Mouse (Mus musculus): Measurements from ENCODE around the gene Zbtb20. TPM values are rescaled to one million over a fixed set of nuclear protein-coding genes. Genes with fewer than 3 reads are reported as not detected.
A peak's percentile ranks its signal among the peaks of the same experiment; 100 is the strongest.

Zbtb20 gene
- polyA plus RNA-seq, 1 experiment from 2014 or later = 35.1 TPM

GRCm38 (mm10) chr16:43505314-43505950, 629.8 kb downstream of the Zbtb20 start:
- Histone ChIP-seq H3K27me3 (ENCODE audit: control insufficient read depth, insufficient read depth, low read length) (no peaks in the 10 kb centered on the region), H3K9me3 (ENCODE audit: control insufficient read depth, low read depth, low read length) (no peaks in the 10 kb centered on the region), H3K36me3 (ENCODE audit: control insufficient read depth, insufficient read depth, low read length) (no peaks in the 10 kb centered on the region), H3K4me1 (ENCODE audit: control insufficient read depth, insufficient read depth, low read length) (peaks cover 3% of the 10 kb centered on the region; the same call in 1 of the 2 replicates), H3K4me2 (replicated peaks; ENCODE audit: low read depth, low read length) (no peak overlapping the region), H3K9ac (replicated peaks; ENCODE audit: low read depth, low read length) (no peak overlapping the region), H3K27ac (ENCODE audit: low read length) (no peak overlapping the region), H3K4me3 (ENCODE audit: low read depth, low read length) (no peak overlapping the region)
- no peak for ATAC-seq (ENCODE audit: insufficient number of reproducible peaks, insufficient read depth, low FRiP score, low read depth)
- 49% methylated on average over 9 of the region's 9 CpGs for WGBS

GRCm38 (mm10) chr16:43506189-43506751, 630.6 kb downstream of the Zbtb20 start:
- ATAC-seq (ENCODE audit: insufficient number of reproducible peaks, insufficient read depth, low FRiP score, low read depth) = no peak

GRCm38 (mm10) chr16:43506771-43507405, 631.2 kb downstream of the Zbtb20 start:
- WGBS = 37% methylated on average over 10 of the region's 10 CpGs
- Histone ChIP-seq H3K27me3 (ENCODE audit: control insufficient read depth, insufficient read depth, low read length) (no peaks in the 10 kb centered on the region), H3K36me3 (ENCODE audit: control insufficient read depth, insufficient read depth, low read length) (no peaks in the 10 kb centered on the region), H3K27ac (ENCODE audit: low read length) (no peak overlapping the region), H3K4me2 (replicated peaks; ENCODE audit: low read depth, low read length) (peak overlapping the region; percentile 26; the same call in 1 of the 2 replicates), H3K9ac (replicated peaks; ENCODE audit: low read depth, low read length) (no peak overlapping the region), H3K4me1 (ENCODE audit: control insufficient read depth, insufficient read depth, low read length) (peaks cover 3% of the 10 kb centered on the region; the same call in 1 of the 2 replicates), H3K4me3 (ENCODE audit: low read depth, low read length) (no peak overlapping the region), H3K9me3 (ENCODE audit: control insufficient read depth, low read depth, low read length) (no peaks in the 10 kb centered on the region)
- ATAC-seq (ENCODE audit: insufficient number of reproducible peaks, insufficient read depth, low FRiP score, low read depth) = no peak

More at GRCm38 (mm10) chr16:43506189-43506751, 630.6 kb downstream of the Zbtb20 start:
- Histone ChIP-seq H3K4me2 (replicated peaks; ENCODE audit: low read depth, low read length) (peak overlapping the region; percentile 25; the same call in 1 of the 2 replicates), H3K36me3 (ENCODE audit: control insufficient read depth, insufficient read depth, low read length) (no peaks in the 10 kb centered on the region), H3K27me3 (ENCODE audit: control insufficient read depth, insufficient read depth, low read length) (no peaks in the 10 kb centered on the region), H3K9me3 (ENCODE audit: control insufficient read depth, low read depth, low read length) (no peaks in the 10 kb centered on the region), H3K4me1 (ENCODE audit: control insufficient read depth, insufficient read depth, low read length) (peaks cover 3% of the 10 kb centered on the region; the same call in 1 of the 2 replicates), H3K9ac (replicated peaks; ENCODE audit: low read depth, low read length) (no peak overlapping the region), H3K27ac (ENCODE audit: low read length) (0 out of 2 replicates have a peak overlapping the region, but pooled peaks have one; percentile 29), H3K4me3 (ENCODE audit: low read depth, low read length) (no peak overlapping the region)
- WGBS = 28% methylated on average over 9 of the region's 9 CpGs

GRCm38 (mm10) chr16:43508166-43508998, 632.7 kb downstream of the Zbtb20 start:
- 73% methylated on average over 9 of the region's 9 CpGs for WGBS

DNA sequence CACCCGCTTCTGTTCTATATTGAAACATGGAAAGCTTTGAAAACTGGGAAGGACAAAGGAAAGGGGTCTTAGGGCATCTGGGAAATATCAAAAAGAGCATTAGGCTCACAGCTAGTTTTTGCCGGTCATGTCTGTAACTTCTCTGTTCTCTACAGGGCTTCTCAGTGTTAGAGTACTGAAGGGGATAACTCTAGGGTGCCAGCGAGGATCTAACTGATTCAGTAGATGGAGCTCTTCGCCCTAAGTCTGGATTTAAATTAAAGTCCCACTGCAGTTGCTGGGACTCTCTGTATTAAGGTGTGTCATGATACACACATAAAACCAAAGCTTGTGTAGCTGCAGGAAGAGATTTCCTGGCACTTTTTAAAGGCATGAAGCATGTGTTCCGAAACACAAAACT, 634.8 kb downstream of the Zbtb20 start:
- Histone ChIP-seq H3K4me2 (replicated peaks; ENCODE audit: low read depth, low read length) (no peak overlapping the region), H3K4me1 (ENCODE audit: control insufficient read depth, insufficient read depth, low read length) (no peaks in the 10 kb centered on the region; the same call in 1 of the 2 replicates), H3K27ac (ENCODE audit: low read length) (no peak overlapping the region), H3K36me3 (ENCODE audit: control insufficient read depth, insufficient read depth, low read length) (no peaks in the 10 kb centered on the region), H3K4me3 (ENCODE audit: low read depth, low read length) (no peak overlapping the region), H3K9me3 (ENCODE audit: control insufficient read depth, low read depth, low read length) (no peaks in the 10 kb centered on the region), H3K9ac (replicated peaks; ENCODE audit: low read depth, low read length) (no peak overlapping the region), H3K27me3 (ENCODE audit: control insufficient read depth, insufficient read depth, low read length) (no peaks in the 10 kb centered on the region)
- WGBS = 61% methylated on average over 5 of the region's 5 CpGs
- ATAC-seq (ENCODE audit: insufficient number of reproducible peaks, insufficient read depth, low FRiP score, low read depth) = no peak

More at GRCm38 (mm10) chr16:43508166-43508998, 632.7 kb downstream of the Zbtb20 start:
- H3K4me1 ChIP-seq (ENCODE audit: control insufficient read depth, insufficient read depth, low read length) = peaks cover 3% of the 10 kb centered on the region; the same call in 1 of the 2 replicates
- no peak overlapping the region for H3K4me2 ChIP-seq (replicated peaks; ENCODE audit: low read depth, low read length)
- no peak for ATAC-seq (ENCODE audit: insufficient number of reproducible peaks, insufficient read depth, low FRiP score, low read depth)
- H3K9me3 ChIP-seq (ENCODE audit: control insufficient read depth, low read depth, low read length) = no peaks in the 10 kb centered on the region
- no peak overlapping the region for H3K27ac ChIP-seq (ENCODE audit: low read length)
- no peak overlapping the region for H3K9ac ChIP-seq (replicated peaks; ENCODE audit: low read depth, low read length)
- no peak overlapping the region for H3K4me3 ChIP-seq (ENCODE audit: low read depth, low read length)
- H3K27me3 ChIP-seq (ENCODE audit: control insufficient read depth, insufficient read depth, low read length) = no peaks in the 10 kb centered on the region
- H3K36me3 ChIP-seq (ENCODE audit: control insufficient read depth, insufficient read depth, low read length) = no peaks in the 10 kb centered on the region

- WGBS = 67% methylated on average over 4 of the region's 4 CpGs
- Histone ChIP-seq H3K9ac (replicated peaks; ENCODE audit: low read depth, low read length) (no peak overlapping the region), H3K4me1 (ENCODE audit: control insufficient read depth, insufficient read depth, low read length) (no peaks in the 10 kb centered on the region), H3K36me3 (ENCODE audit: control insufficient read depth, insufficient read depth, low read length) (no peaks in the 10 kb centered on the region), H3K4me3 (ENCODE audit: low read depth, low read length) (no peak overlapping the region), H3K4me2 (replicated peaks; ENCODE audit: low read depth, low read length) (no peak overlapping the region), H3K27ac (ENCODE audit: low read length) (no peak overlapping the region), H3K27me3 (ENCODE audit: control insufficient read depth, insufficient read depth, low read length) (no peaks in the 10 kb centered on the region), H3K9me3 (ENCODE audit: control insufficient read depth, low read depth, low read length) (no peaks in the 10 kb centered on the region)
- ATAC-seq (ENCODE audit: insufficient number of reproducible peaks, insufficient read depth, low FRiP score, low read depth) = no peak
Measured at GRCm38 (mm10) chr16:43511531-43511930, 635.9 kb downstream of the Zbtb20 start.

DNA sequence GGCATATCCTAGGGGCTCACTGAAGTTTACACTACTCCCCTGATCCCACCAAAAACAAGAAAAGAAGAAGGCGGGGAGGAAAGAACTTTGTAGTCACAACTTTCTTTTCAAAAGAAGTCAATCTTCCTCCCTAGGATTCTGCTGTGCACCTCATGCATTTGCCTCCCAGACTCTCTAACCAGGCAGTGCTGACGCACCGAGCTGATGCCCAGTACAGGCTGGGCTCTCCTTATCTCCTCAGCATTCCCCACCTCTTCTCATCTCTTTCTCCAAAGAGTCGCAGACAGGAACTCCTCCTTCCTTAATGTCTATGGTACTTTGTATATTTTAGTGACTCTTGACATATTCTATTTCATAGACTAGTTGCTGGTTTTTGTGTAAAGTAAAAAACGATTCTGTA, 638.3 kb downstream of the Zbtb20 start:
- Histone ChIP-seq H3K4me2 (replicated peaks; ENCODE audit: low read depth, low read length) (no peak overlapping the region), H3K36me3 (ENCODE audit: control insufficient read depth, insufficient read depth, low read length) (no peaks in the 10 kb centered on the region), H3K27me3 (ENCODE audit: control insufficient read depth, insufficient read depth, low read length) (no peaks in the 10 kb centered on the region), H3K4me3 (ENCODE audit: low read depth, low read length) (no peak overlapping the region), H3K4me1 (ENCODE audit: control insufficient read depth, insufficient read depth, low read length) (no peaks in the 10 kb centered on the region), H3K9me3 (ENCODE audit: control insufficient read depth, low read depth, low read length) (no peaks in the 10 kb centered on the region), H3K27ac (ENCODE audit: low read length) (no peak overlapping the region), H3K9ac (replicated peaks; ENCODE audit: low read depth, low read length) (no peak overlapping the region)
- 72% methylated on average over 5 of the region's 5 CpGs for WGBS
- ATAC-seq (ENCODE audit: insufficient number of reproducible peaks, insufficient read depth, low FRiP score, low read depth) = no peak

GRCm38 (mm10) chr16:43515538-43515937, 639.9 kb downstream of the Zbtb20 start:
- WGBS = 82% methylated on average over 4 of the region's 4 CpGs
- H3K9ac ChIP-seq (replicated peaks; ENCODE audit: low read depth, low read length) = no peak overlapping the region
- no peak overlapping the region for H3K4me2 ChIP-seq (replicated peaks; ENCODE audit: low read depth, low read length)
- ATAC-seq (ENCODE audit: insufficient number of reproducible peaks, insufficient read depth, low FRiP score, low read depth) = no peak
- H3K27me3 ChIP-seq (ENCODE audit: control insufficient read depth, insufficient read depth, low read length) = no peaks in the 10 kb centered on the region
- no peaks in the 10 kb centered on the region for H3K9me3 ChIP-seq (ENCODE audit: control insufficient read depth, low read depth, low read length)
- no peak overlapping the region for H3K4me3 ChIP-seq (ENCODE audit: low read depth, low read length)
- H3K27ac ChIP-seq (ENCODE audit: low read length) = no peak overlapping the region
- H3K4me1 ChIP-seq (ENCODE audit: control insufficient read depth, insufficient read depth, low read length) = no peaks in the 10 kb centered on the region
- H3K36me3 ChIP-seq (ENCODE audit: control insufficient read depth, insufficient read depth, low read length) = no peaks in the 10 kb centered on the region
